Mouse (Mus musculus) heart, adult 2 months (tissue): ENCODE results near the gene Thegl. TPM values are rescaled to one million over a fixed set of nuclear protein-coding genes. Genes with fewer than 3 reads are reported as not detected.

ENCODE experiments used
- DNase-seq, 2 experiments: peaks; one replicate each; pipeline ENCODE4 v3.0.0; 2021
- H3K27ac ChIP-seq: fragments of 200-600 bp; 2 replicates; pipeline ENCODE4 v1.8.1; 2022
- H3K27me3 ChIP-seq: fragments of 200-500 bp; 2 replicates; pipeline ENCODE4 v1.6.1; 2012; ENCODE audit warnings: mild to moderate bottlenecking, low read length, inconsistent platforms, mixed read lengths; ENCODE audit not compliant: control insufficient read depth, insufficient read depth
- H3K36me3 ChIP-seq: fragments of 200-500 bp; 2 replicates; pipeline ENCODE4 v1.6.1; 2012; ENCODE audit warnings: low read length, inconsistent platforms; ENCODE audit not compliant: control insufficient read depth, insufficient read depth
- H3K4me1 ChIP-seq: fragments of 200-500 bp; 2 replicates; pipeline ENCODE4 v1.6.1; 2011; ENCODE audit warnings: low read length; ENCODE audit not compliant: control insufficient read depth, insufficient read depth
- H3K4me3 ChIP-seq: fragments of 200-600 bp; 2 replicates; pipeline ENCODE4 v1.8.1; 2022
- H3K79me2 ChIP-seq: fragments of 200-500 bp; replicated peaks from 2 replicates; pipeline ENCODE4 v1.6.1; 2012; ENCODE audit warnings: mild to moderate bottlenecking, inconsistent platforms, low read length, moderate library complexity, mixed read lengths; ENCODE audit not compliant: control insufficient read depth, insufficient read depth
- H3K9ac ChIP-seq: fragments of 200-500 bp; 2 replicates; pipeline ENCODE4 v1.6.1; 2012; ENCODE audit warnings: low read depth, mild to moderate bottlenecking, control low read depth, inconsistent platforms, low read length, mixed read lengths
- CTCF ChIP-seq: fragments of 200-600 bp; IDR thresholded peaks from 2 replicates; pipeline ENCODE4 v1.8.1; 2022; ENCODE audit warnings: antibody characterized with exemption, mild to moderate bottlenecking, moderate library complexity
- EP300 ChIP-seq: fragments of 200-500 bp; IDR thresholded peaks from 2 replicates; pipeline ENCODE4 v1.6.1; 2011; ENCODE audit warnings: low read depth, low read length, control low read depth; ENCODE audit not compliant: insufficient read depth
- POLR2A ChIP-seq: fragments of 200-500 bp; IDR thresholded peaks from 2 replicates; pipeline ENCODE4 v1.6.1; 2011; ENCODE audit warnings: mild to moderate bottlenecking, low read depth, low read length, control low read depth; ENCODE audit not compliant: insufficient read depth
- WGBS: fragments of 180-500 bp; shearing (Covaris S2); methylation state at CpG from one replicate; pipeline ENCODE4 v1.1.7; 2018; 5-methylcytosine and 5-hydroxymethylcytosine counted together
- intact Hi-C: fragments of 180-260 bp; cut with DNase I; formaldehyde crosslinking; loops from one replicate; pipeline ENCODE4 v1.15.1; 2025
- polyA plus RNA-seq: library from polyadenylated mRNA; depleted of rRNA; stranded (reverse); fragments of >200 nt; gene quantifications from 2 replicates; pipeline ENCODE4 v1.2.3, GENCODE M21; 2012
- total RNA-seq, 2 experiments: library from RNA; stranded (reverse); gene quantifications; 2 replicates each; pipeline ENCODE4 v1.2.3; 2021

Thegl gene
- total and polyA plus RNA-seq, 3 experiments, result 0.25 TPM; not detected in 2

DNA sequence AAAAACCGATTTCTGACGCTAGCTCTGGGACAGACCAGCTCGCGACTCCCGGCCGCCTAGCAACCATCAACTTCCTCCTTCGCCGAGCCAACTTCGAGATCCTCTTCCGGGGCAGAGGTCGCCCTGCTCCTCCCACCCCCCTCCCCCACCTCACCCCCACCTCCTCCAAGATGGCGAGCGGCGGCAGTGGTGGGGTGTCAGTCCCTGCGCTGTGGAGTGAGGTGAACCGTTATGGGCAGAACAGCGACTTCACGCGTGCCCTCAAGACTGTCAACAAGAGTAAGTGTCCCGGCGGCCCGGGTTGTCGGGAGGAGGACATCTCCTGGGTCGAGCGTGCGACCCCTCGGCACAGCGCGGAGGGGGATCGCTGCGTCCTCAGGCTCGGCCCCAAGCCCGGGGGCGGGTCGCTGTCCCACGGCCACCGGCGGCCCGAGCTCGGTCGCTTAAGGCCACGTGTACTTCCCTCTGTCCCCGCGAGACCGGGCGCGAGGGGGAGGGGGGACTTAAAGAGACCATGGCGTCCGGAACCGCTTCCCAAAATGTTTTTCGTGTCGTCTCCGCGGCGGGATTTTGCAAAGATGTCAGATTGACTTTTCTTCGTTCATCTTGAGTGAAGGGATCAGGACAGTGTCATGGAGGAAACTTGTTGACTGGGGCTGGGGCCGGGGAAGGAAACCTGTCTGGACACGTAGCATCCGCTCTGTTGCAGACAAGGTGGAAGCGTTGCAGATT lies 41.1 kb upstream of the Thegl start, which contains the start of gene Srp72:
Srp72 (plus strand) TSS at position 130 of the 732 bp plus-strand sequence.
- Histone ChIP-seq H3K79me2 (no peaks in the 10 kb centered on the region; the same call in 1 of the 2 replicates), H3K4me1 (peaks cover 5% of the 10 kb centered on the region), H3K9ac (peak within 1 kb of the TSS; percentile 81), H3K27ac (peak within 1 kb of the TSS; percentile 96), H3K27me3 (no peaks in the 10 kb centered on the region), H3K4me3 (peak within 1 kb of the TSS; percentile 100), H3K36me3 (peaks cover 7% of the 10 kb centered on the region)
- intact Hi-C loops, result loop anchor here (1.0 to 2.0 kb wide), 2 partner anchors 24 to 69 kb away; partner anchors contain the start of genes Aasdh, Paics and Ppat
- TF ChIP-seq CTCF (no peak), POLR2A (peak; percentile 75), EP300 (peak; percentile 58; the same call in 1 of the 2 replicates)
- under 1% methylated on average over 60 of the region's 60 CpGs for WGBS
- peak; percentile 85 to 87 for DNase-seq

DNA sequence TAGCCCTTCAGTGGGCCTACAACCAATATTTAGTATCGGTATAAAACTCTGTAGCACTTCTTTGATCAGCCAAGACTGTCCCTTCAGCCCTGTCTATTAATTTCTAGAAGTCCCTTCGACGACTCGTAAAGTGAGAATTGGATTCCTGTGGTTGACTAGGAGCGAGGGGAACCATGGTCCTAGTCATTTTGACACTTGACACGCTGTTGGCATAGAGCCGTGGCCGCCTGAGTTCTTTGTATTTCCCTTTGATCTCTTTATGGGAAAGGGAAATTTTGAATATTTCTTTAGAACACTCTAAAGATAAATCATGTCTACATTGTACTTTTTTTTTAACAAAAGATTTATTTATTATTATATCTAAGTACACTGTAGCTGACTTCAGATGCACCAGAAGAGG lies 40.1 kb upstream of the Thegl start:
- Histone ChIP-seq H3K4me1 (peaks cover 5% of the 10 kb centered on the region), H3K27me3 (no peaks in the 10 kb centered on the region), H3K9ac (no peak overlapping the region), H3K27ac (peak overlapping the region; percentile 96; the same call in 1 of the 2 replicates), H3K36me3 (peaks cover 7% of the 10 kb centered on the region), H3K4me3 (no peak overlapping the region; the same call in 1 of the 2 replicates), H3K79me2 (no peaks in the 10 kb centered on the region; the same call in 1 of the 2 replicates)
- DNase-seq, result no peak
- TF ChIP-seq EP300 (no peak), POLR2A (no peak), CTCF (no peak)
- intact Hi-C loops, result loop anchor here (2.0 kb wide), 1 partner anchor 25 kb away; the partner anchor contains the start of genes Paics and Ppat
- WGBS, result 73% methylated on average over 8 of the region's 8 CpGs

DNA sequence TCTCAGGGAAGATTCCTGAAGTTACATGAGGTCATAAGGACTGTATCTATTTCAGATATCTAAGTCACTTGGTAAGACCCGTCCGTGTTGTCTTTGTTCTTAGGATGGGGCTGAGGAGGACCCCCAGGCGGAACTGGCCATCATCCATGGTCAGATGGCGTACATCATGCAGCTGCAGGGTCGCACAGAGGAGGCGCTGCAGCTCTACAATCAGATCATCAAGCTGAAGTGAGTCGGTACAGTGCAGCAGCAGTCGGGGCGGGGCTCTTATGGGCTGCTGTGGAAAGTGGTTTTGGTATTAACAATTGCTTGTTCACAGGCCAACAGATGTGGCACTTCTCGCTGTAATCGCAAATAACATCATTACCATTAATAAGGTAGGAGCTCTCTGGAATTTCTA lies 31.8 kb upstream of the Thegl start:
- Histone ChIP-seq H3K27me3 (no peaks in the 10 kb centered on the region), H3K4me1 (no peaks in the 10 kb centered on the region), H3K36me3 (peaks cover 2% of the 10 kb centered on the region; the same call in 1 of the 2 replicates), H3K4me3 (no peak overlapping the region), H3K79me2 (no peaks in the 10 kb centered on the region), H3K9ac (no peak overlapping the region), H3K27ac (no peak overlapping the region)
- DNase-seq, result no peak
- 89% methylated on average over 11 of the region's 11 CpGs for WGBS
- intact Hi-C loops, result no loop called here
- no peak for TF ChIP-seq POLR2A
- TF ChIP-seq CTCF, result no peak
- no peak for TF ChIP-seq EP300

DNA sequence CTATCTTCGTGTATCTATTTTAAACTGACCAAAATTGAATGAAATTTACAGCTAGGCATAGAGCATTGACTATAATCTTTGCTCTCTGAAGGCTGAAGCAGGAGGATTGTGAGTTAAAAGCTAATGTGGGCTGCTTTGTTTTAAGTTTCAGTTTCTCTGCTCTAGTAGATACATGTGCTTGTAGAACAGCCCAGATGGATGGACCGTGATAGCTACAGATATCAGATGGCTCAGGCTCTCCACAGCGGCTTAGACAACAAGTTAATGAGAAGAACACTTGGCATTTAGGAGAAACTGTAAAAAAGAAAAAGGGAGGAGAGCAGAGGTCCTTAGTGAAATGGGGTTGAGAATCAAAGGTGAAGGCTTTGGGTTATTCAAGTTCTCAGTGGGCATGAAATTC lies 25.0 kb upstream of the Thegl start:
- H3K9ac ChIP-seq, result no peak overlapping the region
- no peak for DNase-seq
- H3K27me3 ChIP-seq, result no peaks in the 10 kb centered on the region
- WGBS, result 92% methylated on average over 3 of the region's 3 CpGs
- no peaks in the 10 kb centered on the region for H3K79me2 ChIP-seq
- intact Hi-C loops, result loop anchor here (10.0 kb wide), 1 partner anchor 184 kb away; no protein-coding TSS in a partner anchor
- H3K4me3 ChIP-seq, result no peak overlapping the region
- H3K27ac ChIP-seq, result no peak overlapping the region
- H3K4me1 ChIP-seq, result no peaks in the 10 kb centered on the region
- TF ChIP-seq EP300 (no peak), POLR2A (no peak), CTCF (no peak)
- no peaks in the 10 kb centered on the region; the same call in 1 of the 2 replicates for H3K36me3 ChIP-seq

DNA sequence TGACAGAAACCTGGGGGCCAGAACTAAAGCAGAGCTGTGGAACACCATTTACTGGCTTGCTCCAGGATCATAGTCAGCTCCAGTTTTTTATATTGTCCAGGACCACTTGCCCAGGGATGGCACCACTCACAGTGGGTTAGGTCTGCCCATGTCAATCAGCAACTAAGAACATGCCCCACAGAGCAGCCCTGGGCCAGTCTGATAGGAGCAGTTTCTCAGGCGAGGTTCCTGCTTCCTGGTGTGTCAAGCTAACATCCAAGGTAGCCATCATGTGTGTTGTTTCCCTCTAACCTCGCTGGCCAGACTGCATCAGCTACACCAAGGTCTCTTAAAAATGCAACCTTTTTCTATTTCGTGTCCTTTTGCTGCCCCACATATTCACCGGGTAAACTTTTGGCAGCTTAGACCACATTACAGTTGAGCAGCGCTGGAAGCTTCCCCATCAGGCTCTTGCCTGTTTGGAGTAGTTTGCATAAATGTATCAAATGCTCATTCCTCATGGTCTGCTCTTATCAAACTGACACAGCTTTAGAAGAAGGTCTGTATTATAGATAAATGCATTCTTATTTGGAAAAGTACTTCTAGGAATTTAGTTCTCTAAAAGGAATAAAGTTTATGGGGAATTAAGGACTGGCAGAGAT lies 22.5 kb upstream of the Thegl start:
- Histone ChIP-seq H3K9ac (no peak overlapping the region), H3K27me3 (no peaks in the 10 kb centered on the region), H3K4me1 (no peaks in the 10 kb centered on the region), H3K4me3 (no peak overlapping the region), H3K36me3 (no peaks in the 10 kb centered on the region; the same call in 1 of the 2 replicates), H3K79me2 (no peaks in the 10 kb centered on the region), H3K27ac (no peak overlapping the region)
- no peak for TF ChIP-seq POLR2A
- WGBS, result 96% methylated on average over 5 of the region's 5 CpGs
- no peak for DNase-seq
- intact Hi-C loops, result loop anchor here (10.0 kb wide), 1 partner anchor 182 kb away; no protein-coding TSS in a partner anchor
